Mouse (Mus musculus) B cell, adult 62 days (primary cell): Measurements from ENCODE around the gene Lgmn. TPM values are rescaled to one million over a fixed set of nuclear protein-coding genes. Genes with fewer than 3 reads are reported as not detected.

Experiments used
- total RNA-seq: library from RNA; stranded (reverse); gene quantifications from 4 replicates; pipeline ENCODE4 v1.2.4, GENCODE M21; 2023

Gene Lgmn
- 102 to 110 TPM (median 105 TPM) in 4 replicates for total RNA-seq

DNA sequence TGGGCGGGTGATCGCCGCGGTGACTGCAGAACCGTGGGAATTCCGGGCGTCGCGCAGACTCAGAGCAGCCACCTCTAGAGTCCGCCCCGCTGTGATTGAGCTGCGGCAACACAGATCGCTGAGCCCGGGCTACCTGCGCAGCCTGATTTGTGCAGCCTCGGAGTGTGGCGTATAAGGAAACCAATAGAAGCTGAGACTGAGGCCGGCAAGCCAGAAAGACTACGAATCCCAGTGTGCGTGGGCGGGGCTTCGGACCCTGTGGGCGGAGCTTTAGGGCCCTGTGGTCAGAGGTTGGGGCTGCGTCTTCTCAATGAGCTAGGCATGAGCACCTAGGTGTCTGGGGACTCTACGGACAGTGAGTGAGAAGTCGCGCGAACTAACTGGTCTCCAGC lies at the start of gene Lgmn:
TSS of gene Lgmn (minus strand) at position 182 of the 392 bp plus-strand sequence.

GRCm38 (mm10) chr12:102468894-102469764 lies 29.5 kb upstream of the Lgmn start, which contains the start of gene Golga5:
Golga5 (plus strand) TSS chr12:102469135.

Other genes with a start within 250 kb of the Lgmn start
- 187 to 207 TPM (median 203 TPM) in 4 replicates for gene Rin3, start 156.8 kb downstream of the Lgmn start, total RNA-seq
- gene Golga5, start 29.3 kb upstream of the Lgmn start, total RNA-seq: 44.6 to 54.9 TPM (median 47.2 TPM) in 4 replicates
- gene Chga, start 115.2 kb upstream of the Lgmn start, total RNA-seq: not detected in 4 replicates